Mouse (Mus musculus) central nervous system, embryonic 14 days (tissue): ENCODE data around the gene Gm8439. TPM values are rescaled to one million over a fixed set of nuclear protein-coding genes. Genes with fewer than 3 reads are reported as not detected.

Experiments used
- polyA plus RNA-seq: library from polyadenylated mRNA; depleted of rRNA; stranded (reverse); fragments of >200 nt; gene quantifications from 2 replicates; pipeline ENCODE4 v1.2.3, GENCODE M21; 2012; rRNA removed

Gene Gm8439
- polyA plus RNA-seq = not detected in 2 replicates

DNA sequence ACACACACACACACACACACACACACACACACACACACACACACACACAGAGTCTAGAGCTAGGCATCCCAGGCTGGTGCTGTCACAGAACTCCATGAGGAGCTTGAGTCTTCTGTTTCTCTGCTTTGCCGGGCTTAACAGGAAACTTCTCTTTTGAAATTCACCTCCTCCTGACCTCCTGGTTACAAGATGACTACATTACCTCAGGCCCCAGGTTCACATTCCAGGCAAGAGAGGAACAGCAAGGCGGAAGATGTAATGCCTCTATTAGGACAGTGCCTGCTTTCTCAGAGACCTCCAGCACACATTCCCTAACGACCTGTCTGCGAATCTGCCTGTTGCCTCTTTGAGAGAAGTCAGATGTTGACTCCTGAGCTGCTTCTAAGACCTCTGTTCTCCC is at the start of gene Gm8439:
TSS of gene Gm8439 (plus strand) at position 301 of the 400 bp plus-strand sequence.

DNA sequence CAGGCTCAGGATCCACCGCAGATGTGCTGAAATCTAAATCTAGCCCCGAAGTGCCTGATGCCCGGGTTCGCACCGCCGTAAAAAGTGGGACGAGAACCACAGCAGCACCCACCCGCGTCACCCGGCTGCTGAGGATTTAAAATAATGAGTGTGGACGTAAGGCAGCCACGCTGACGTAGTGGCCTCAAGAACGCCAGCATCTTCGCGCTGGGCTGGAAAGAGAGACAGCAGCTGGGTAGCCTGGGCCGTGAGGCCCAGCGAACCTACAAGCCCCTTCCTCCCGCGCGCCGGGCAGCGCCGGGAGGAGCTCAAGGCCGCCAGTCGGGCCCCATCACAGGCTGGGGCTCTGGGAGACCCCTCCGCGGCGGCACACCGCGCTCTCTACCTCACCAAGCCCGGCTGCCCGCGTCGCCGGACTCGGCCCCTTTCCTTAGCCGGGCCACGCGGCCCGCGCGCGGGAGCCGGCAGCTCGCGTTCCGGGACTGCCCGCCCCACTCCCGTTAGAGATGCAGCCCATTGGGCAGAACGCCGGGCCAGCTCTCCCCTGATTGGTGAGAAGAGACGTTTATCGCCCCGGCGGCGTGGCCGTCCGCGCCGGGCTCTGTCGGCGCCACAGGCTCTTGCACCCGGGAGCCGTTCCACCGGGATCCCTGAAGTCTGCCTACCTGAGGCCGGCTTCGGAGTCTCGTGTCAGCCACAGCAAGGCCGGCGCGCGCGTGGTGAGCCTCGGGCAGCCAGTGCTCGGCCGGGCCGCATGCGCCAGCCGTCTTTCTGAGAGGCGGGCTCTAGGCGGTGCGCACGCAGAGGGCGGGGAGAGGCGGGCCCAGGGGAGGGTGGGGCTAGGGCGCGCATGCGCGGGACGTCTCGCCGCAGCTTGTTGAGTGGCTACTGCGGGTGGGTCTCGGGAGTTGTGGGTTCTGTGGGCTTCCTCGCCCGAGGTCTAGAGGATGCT is 18.8 kb upstream of the Gm8439 start, which contains the start of gene Ctps:
TSS of gene Ctps (minus strand) at position 791 of the 952 bp plus-strand sequence.

Other genes with a start within 250 kb of the Gm8439 start
- gene Scmh1, start 183.5 kb upstream of the Gm8439 start, polyA plus RNA-seq = 95.3 and 105 TPM in 2 replicates
- 0.15 TPM in 2 replicates for gene Slfnl1, start 56.5 kb upstream of the Gm8439 start, polyA plus RNA-seq
- 51.0 and 58.8 TPM in 2 replicates for gene Ctps, start 18.5 kb upstream of the Gm8439 start, polyA plus RNA-seq
- 0.61 and 1.1 TPM in 2 replicates for gene Cited4, start 77.8 kb downstream of the Gm8439 start, polyA plus RNA-seq
- gene Kcnq4, start 159.9 kb downstream of the Gm8439 start, polyA plus RNA-seq = 9.4 and 9.5 TPM in 2 replicates
- gene Nfyc, start 242.8 kb downstream of the Gm8439 start, polyA plus RNA-seq = 129 and 140 TPM in 2 replicates